Mouse (Mus musculus) CD4-positive helper T cell, adult 2 months (primary cell): ENCODE results near the gene Mkrn2os.

Experiments used
- DNase-seq: peaks from one replicate; pipeline ENCODE4 v3.0.0-alpha.2; 2012; ENCODE audit warnings: low read depth, missing footprints, low spot score

The Mkrn2os gene

GRCm38 (mm10) chr6:115582328-115583115 is 9.9 kb downstream of the Mkrn2os start:
- no peak for DNase-seq

GRCm38 (mm10) chr6:115580810-115581209 is 11.6 kb downstream of the Mkrn2os start:
- DNase-seq, result no peak

GRCm38 (mm10) chr6:115577941-115578340 is 14.4 kb downstream of the Mkrn2os start:
- DNase-seq, result peak; percentile 83

GRCm38 (mm10) chr6:115577407-115577806 is 15.0 kb downstream of the Mkrn2os start:
- DNase-seq, result peak; percentile 81

GRCm38 (mm10) chr6:115574171-115574570 is 18.2 kb downstream of the Mkrn2os start:
- DNase-seq, result peak; percentile 52

- DNase-seq, result no peak
Observed at GRCm38 (mm10) chr6:115565479-115566045, 26.8 kb downstream of the Mkrn2os start.

- DNase-seq, result peak; percentile 58
Observed at GRCm38 (mm10) chr6:115559651-115560632, 32.4 kb downstream of the Mkrn2os start.

- DNase-seq, result no peak
Observed at GRCm38 (mm10) chr6:115558176-115558575, 34.2 kb downstream of the Mkrn2os start.

GRCm38 (mm10) chr6:115555485-115555884 is 36.9 kb downstream of the Mkrn2os start:
- no peak for DNase-seq

GRCm38 (mm10) chr6:115546276-115546675 is 46.1 kb downstream of the Mkrn2os start:
- DNase-seq, result peak; percentile 50

- DNase-seq, result peak; percentile 96
Observed at GRCm38 (mm10) chr6:115544442-115544970, 47.9 kb downstream of the Mkrn2os start, which contains the start of gene Tsen2. Tsen2 (plus strand) TSS chr6:115544664.

GRCm38 (mm10) chr6:115542341-115542740 is 50.0 kb downstream of the Mkrn2os start:
- no peak for DNase-seq

GRCm38 (mm10) chr6:115541676-115542275 is 50.6 kb downstream of the Mkrn2os start:
- DNase-seq, result no peak

- DNase-seq, result peak; percentile 75
Observed at GRCm38 (mm10) chr6:115538645-115539429, 53.5 kb downstream of the Mkrn2os start.

- DNase-seq, result no peak
Observed at GRCm38 (mm10) chr6:115536169-115536568, 56.2 kb downstream of the Mkrn2os start.

- DNase-seq, result no peak
Observed at GRCm38 (mm10) chr6:115534617-115535016, 57.8 kb downstream of the Mkrn2os start.
